Comparison of ENCODE assay signal across 10 mouse cellular contexts in genomic region chr10:61331046-61331445, GRCm38 (mm10). TPM values are rescaled to one million over a fixed set of nuclear protein-coding genes. Genes with fewer than 3 reads are reported as not detected.
DNase-seq lines count a peak whose midpoint lies in the region; ATAC-seq and TF ChIP-seq lines count a peak whose summit lies in the region.
"Had no signal": no experiment of that assay in that cellular context is flagged by ENCODE, and none has a peak within 500 bp of the region (broad histone marks: within the 10 kb centered on the region; RNA-seq: fewer than 3 reads in every experiment).

No protein-coding gene starts in this region.

- TF ChIP-seq CTCF in cerebellum, adult 2 months (IDR thresholded peaks at IDR 0.05; ENCODE audit: borderline replicate concordance, insufficient read depth, low read depth, low read length): no peak

- H3K4me1 ChIP-seq in embryonic facial prominence, embryonic 13.5 days: peaks cover 12% of the 10 kb centered on the region
- peaks cover 30% of the 10 kb centered on the region for H3K4me1 ChIP-seq in embryonic facial prominence, embryonic 10.5 days
- peaks cover 10% of the 10 kb centered on the region for H3K4me1 ChIP-seq in cerebellum, adult 2 months (ENCODE audit: control insufficient read depth, insufficient read depth, low read length)
- peaks cover 26% of the 10 kb centered on the region for H3K4me1 ChIP-seq in heart, embryonic 13.5 days

- no peak for DNase-seq in embryonic facial prominence, embryonic 10.5 days (ENCODE audit: low spot score)
- DNase-seq in cerebellum, adult 2 months: peak; percentile 75 to 85
- DNase-seq in left cerebral cortex, postnatal 10 days (ENCODE audit: extremely low spot score in 1 of 2, low spot score in 2 of 2): peak; percentile 64 to 80
- no peak for DNase-seq in embryo, embryonic 10 days (ENCODE audit: low spot score)
- DNase-seq in spleen, postnatal 36 days (ENCODE audit: low spot score in 2 of 2): no peak
- no peak for DNase-seq in ovary, postnatal 14 days (ENCODE audit: low spot score)

- 87% methylated on average over 5 of the region's 5 CpGs for WGBS in embryonic facial prominence, embryonic 13.5 days
- 85% methylated on average over 5 of the region's 5 CpGs for WGBS in embryonic facial prominence, embryonic 10.5 days
- WGBS in cerebellum, adult 2 months: under 1% methylated on average over 5 of the region's 5 CpGs
- 76% methylated on average over 5 of the region's 5 CpGs for WGBS in heart, embryonic 13.5 days

- ATAC-seq in embryonic facial prominence, embryonic 13.5 days (ENCODE audit: insufficient number of reproducible peaks, insufficient read depth, low FRiP score, low TSS enrichment, low read depth): no peak
- no peak for ATAC-seq in heart, embryonic 13.5 days (ENCODE audit: extremely low read depth, insufficient number of reproducible peaks, low FRiP score, low TSS enrichment)

- no peak overlapping the region for H3K4me2 ChIP-seq in embryonic facial prominence, embryonic 13.5 days
- H3K4me2 ChIP-seq in heart, embryonic 13.5 days: no peak overlapping the region

- no peak overlapping the region for H3K9ac ChIP-seq in embryonic facial prominence, embryonic 13.5 days
- 0 out of 2 replicates have a peak overlapping the region, but pooled peaks have one; percentile 25 for H3K9ac ChIP-seq in heart, embryonic 13.5 days

- TF ChIP-seq POLR2A in cerebellum, adult 2 months (IDR thresholded peaks at IDR 0.05; ENCODE audit: borderline replicate concordance, insufficient read depth, low read length): no peak

- H3K27ac ChIP-seq in embryonic facial prominence, embryonic 13.5 days: peak overlapping the region; percentile 16; the same call in 1 of the 2 replicates
- no peak overlapping the region for H3K27ac ChIP-seq in embryonic facial prominence, embryonic 10.5 days (replicated peaks)
- H3K27ac ChIP-seq in cerebellum, adult 2 months (ENCODE audit: insufficient read depth, low read length): no peak overlapping the region
- no peak overlapping the region for H3K27ac ChIP-seq in heart, embryonic 13.5 days (replicated peaks)

- no peaks in the 10 kb centered on the region for H3K9me3 ChIP-seq in embryonic facial prominence, embryonic 13.5 days
- no peaks in the 10 kb centered on the region for H3K9me3 ChIP-seq in embryonic facial prominence, embryonic 10.5 days
- H3K9me3 ChIP-seq in heart, embryonic 13.5 days: no peaks in the 10 kb centered on the region

- H3K4me3 ChIP-seq in embryonic facial prominence, embryonic 13.5 days: no peak overlapping the region
- no peak overlapping the region for H3K4me3 ChIP-seq in embryonic facial prominence, embryonic 10.5 days
- no peak overlapping the region for H3K4me3 ChIP-seq in cerebellum, adult 2 months (replicated peaks; ENCODE audit: insufficient read depth, low read depth, low read length)
- H3K4me3 ChIP-seq in heart, embryonic 13.5 days: no peak overlapping the region

- peaks cover 7% of the 10 kb centered on the region for H3K36me3 ChIP-seq in embryonic facial prominence, embryonic 13.5 days
- H3K36me3 ChIP-seq in embryonic facial prominence, embryonic 10.5 days (replicated peaks): peaks cover 18% of the 10 kb centered on the region
- H3K36me3 ChIP-seq in heart, embryonic 13.5 days: peaks cover 32% of the 10 kb centered on the region

- H3K27me3 ChIP-seq in embryonic facial prominence, embryonic 13.5 days: no peaks in the 10 kb centered on the region
- H3K27me3 ChIP-seq in embryonic facial prominence, embryonic 10.5 days (replicated peaks; ENCODE audit: low read depth, poor library complexity, severe bottlenecking): no peaks in the 10 kb centered on the region
- H3K27me3 ChIP-seq in cerebellum, adult 2 months (ENCODE audit: control insufficient read depth, insufficient read depth, low read length): no peaks in the 10 kb centered on the region
- H3K27me3 ChIP-seq in heart, embryonic 13.5 days (replicated peaks): no peaks in the 10 kb centered on the region

- intact Hi-C loops in left cerebral cortex, postnatal 10 days (cut with DNase I): loop anchor here (5.0 kb wide), 1 partner anchor 54 kb away; no protein-coding TSS in a partner anchor

RNA-seq across cellular contexts. Expression of gene Prf1, which starts 33.4 kb away (rescaled TPM):
- not detected in 2 replicates for polyA plus RNA-seq in embryonic facial prominence, embryonic 13.5 days (2015; fragmentation: Nextera tagmentation; extraction: Ambion mirVana)
- not detected in 2 replicates for polyA plus RNA-seq in embryonic facial prominence, embryonic 10.5 days (2016; fragmentation: Nextera tagmentation; extraction: Ambion mirVana)
- polyA plus RNA-seq in cerebellum, adult 2 months (2012; rRNA removed): 0.14 TPM in 1 of 2 replicates, not detected in the other
- polyA plus RNA-seq in heart, embryonic 13.5 days (2015; fragmentation: Nextera tagmentation; extraction: Ambion mirVana): 0.08 TPM in 1 of 2 replicates, not detected in the other
- not detected for total RNA-seq in left cerebral cortex, postnatal 10 days (2021)
- polyA plus RNA-seq: intestine, embryonic 14.5 days had no signal

RNA-seq across cellular contexts. Expression of gene Pald1, which starts 52.3 kb away (rescaled TPM):
- polyA plus RNA-seq in embryonic facial prominence, embryonic 13.5 days (2015; fragmentation: Nextera tagmentation; extraction: Ambion mirVana): 22.4 and 22.5 TPM in 2 replicates
- polyA plus RNA-seq in embryonic facial prominence, embryonic 10.5 days (2016; fragmentation: Nextera tagmentation; extraction: Ambion mirVana): 29.9 and 35.3 TPM in 2 replicates
- polyA plus RNA-seq in cerebellum, adult 2 months (2012; rRNA removed): 15.5 and 15.6 TPM in 2 replicates
- 25.9 and 26.6 TPM in 2 replicates for polyA plus RNA-seq in heart, embryonic 13.5 days (2015; fragmentation: Nextera tagmentation; extraction: Ambion mirVana)
- 10 to 100 TPM; 17.6 to 18.8 TPM for total RNA-seq in left cerebral cortex, postnatal 10 days (2021)
- total RNA-seq: neutrophil, adult 5-6 weeks had no signal

RNA-seq across cellular contexts. Expression of gene Adamts14, which starts 57.8 kb away (rescaled TPM):
- polyA plus RNA-seq in embryonic facial prominence, embryonic 13.5 days (2015; fragmentation: Nextera tagmentation; extraction: Ambion mirVana): 2.2 and 2.9 TPM in 2 replicates
- 0.40 and 0.42 TPM in 2 replicates for polyA plus RNA-seq in embryonic facial prominence, embryonic 10.5 days (2016; fragmentation: Nextera tagmentation; extraction: Ambion mirVana)
- 0.23 and 0.30 TPM in 2 replicates for polyA plus RNA-seq in cerebellum, adult 2 months (2012; rRNA removed)
- polyA plus RNA-seq in heart, embryonic 13.5 days (2015; fragmentation: Nextera tagmentation; extraction: Ambion mirVana): 0.76 and 1.3 TPM in 2 replicates
- total RNA-seq in left cerebral cortex, postnatal 10 days (2021): under 1 TPM; 0.73 to 0.75 TPM

Comparison
In these comparisons a context has a peak if more than half of its experiments do, and no peak if none do; other contexts are left out.
1. DNase-seq: peak in cerebellum, adult 2 months (2 of 2) and left cerebral cortex, postnatal 10 days (2 of 2); none in embryonic facial prominence, embryonic 10.5 days (single experiment), embryo, embryonic 10 days (single experiment), spleen, postnatal 36 days (0 of 2) and ovary, postnatal 14 days (single experiment).